Mouse (Mus musculus): ENCODE results near the gene Prnd. TPM values are rescaled to one million over a fixed set of nuclear protein-coding genes. Genes with fewer than 3 reads are reported as not detected.
A peak's percentile ranks its signal among the peaks of the same experiment; 100 is the strongest.

Gene Prnd
- polyA plus RNA-seq, 1 experiment from 2014 or later, result 6.9 TPM

DNA sequence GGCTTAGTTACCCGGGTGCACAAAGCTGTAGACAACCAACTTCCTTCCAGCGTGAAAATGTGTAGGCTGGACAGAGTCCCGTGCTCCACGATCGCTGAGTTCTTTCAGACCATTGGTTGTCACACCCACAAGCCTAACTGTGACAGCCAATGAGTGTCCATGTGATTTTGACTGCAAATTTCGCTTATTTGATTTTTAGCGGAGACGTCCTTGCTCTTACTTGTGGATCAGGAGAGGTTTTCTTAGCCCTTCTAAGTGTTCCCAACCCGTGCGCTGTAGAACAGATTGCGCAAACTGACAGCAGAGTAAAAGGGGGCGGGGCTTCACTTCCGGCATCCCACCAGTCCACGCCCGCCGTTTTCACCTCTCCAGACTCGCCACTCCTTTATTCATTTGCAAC is 4.6 kb downstream of the Prnd start:
- Histone ChIP-seq H3K9me3 (ENCODE audit: control insufficient read depth, low read length) (no peaks in the 10 kb centered on the region), H3K4me2 (peak overlapping the region; percentile 50), H3K27ac (ENCODE audit: low read depth, low read length) (no peak overlapping the region), H3K27me3 (ENCODE audit: control insufficient read depth, insufficient read depth, low read length) (peaks cover 16% of the 10 kb centered on the region), H3K36me3 (ENCODE audit: control insufficient read depth, insufficient read depth, low read length) (no peaks in the 10 kb centered on the region), H3K4me1 (ENCODE audit: control insufficient read depth, insufficient read depth, low read length) (peaks cover 5% of the 10 kb centered on the region; the same call in 1 of the 2 replicates), H3K9ac (ENCODE audit: low read length) (no peak overlapping the region), H3K4me3 (ENCODE audit: low read depth, low read length) (peak overlapping the region; percentile 29)
- ATAC-seq (ENCODE audit: low FRiP score) (peak; percentile 66; the same call in 1 of the 2 replicates), DNase-seq (ENCODE audit: low spot score, missing footprints) (peak; percentile 90)
- WGBS, result 4% methylated on average over 17 of the region's 17 CpGs

DNA sequence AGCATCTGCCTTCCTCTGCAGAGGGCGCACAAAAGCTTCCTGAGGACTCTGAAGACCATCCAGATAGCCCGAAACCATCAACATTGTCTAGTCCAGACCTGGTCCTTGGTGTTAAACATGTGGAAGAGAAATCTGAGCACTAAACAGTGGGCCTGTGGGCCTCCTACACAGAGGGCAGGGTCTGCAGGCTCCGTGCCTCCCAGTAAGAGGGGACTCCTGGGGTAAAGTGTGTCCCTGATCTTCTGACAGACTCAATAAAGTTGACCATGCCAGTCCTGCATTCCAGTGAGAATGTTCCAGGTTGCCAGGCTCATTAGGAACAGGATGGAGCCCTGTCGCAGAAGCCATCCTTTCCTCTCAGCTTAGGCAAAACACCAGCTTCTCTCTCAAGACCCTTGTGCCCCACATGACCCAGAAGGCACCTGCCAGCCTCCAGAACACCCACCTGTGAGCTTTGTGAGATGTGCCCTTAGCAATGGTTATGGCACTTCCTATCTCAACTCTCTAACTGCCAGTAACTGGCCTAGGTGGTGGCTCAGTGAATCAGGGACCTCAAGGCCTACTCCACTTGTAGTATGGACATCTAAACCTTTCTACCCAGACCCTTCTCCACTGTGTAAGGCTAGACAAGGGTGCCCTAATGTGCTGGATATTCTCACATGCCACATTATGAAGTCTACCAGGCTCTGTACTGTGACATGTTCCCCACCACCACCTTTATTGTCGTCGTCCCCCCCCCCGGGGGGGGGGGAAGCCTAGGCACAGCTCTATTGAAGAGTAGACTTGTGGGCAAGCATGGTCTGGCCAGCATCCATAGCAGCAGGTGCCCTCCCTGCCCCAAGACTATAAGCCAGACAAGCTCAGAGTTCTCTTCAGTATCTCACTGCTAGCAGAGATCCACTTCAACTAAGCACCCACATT is 5.9 kb downstream of the Prnd start:
- Histone ChIP-seq H3K4me1 (ENCODE audit: control insufficient read depth, insufficient read depth, low read length) (peaks cover 5% of the 10 kb centered on the region; the same call in 1 of the 2 replicates), H3K36me3 (ENCODE audit: control insufficient read depth, insufficient read depth, low read length) (no peaks in the 10 kb centered on the region), H3K27ac (ENCODE audit: low read depth, low read length) (no peak overlapping the region), H3K9ac (ENCODE audit: low read length) (no peak overlapping the region), H3K4me3 (ENCODE audit: low read depth, low read length) (no peak overlapping the region), H3K27me3 (ENCODE audit: control insufficient read depth, insufficient read depth, low read length) (peaks cover 16% of the 10 kb centered on the region), H3K9me3 (ENCODE audit: control insufficient read depth, low read length) (no peaks in the 10 kb centered on the region), H3K4me2 (no peak overlapping the region)
- ATAC-seq (ENCODE audit: low FRiP score) (no peak), DNase-seq (ENCODE audit: low spot score, missing footprints) (peak; percentile 56)
- 82% methylated on average over 7 of the region's 7 CpGs for WGBS

DNA sequence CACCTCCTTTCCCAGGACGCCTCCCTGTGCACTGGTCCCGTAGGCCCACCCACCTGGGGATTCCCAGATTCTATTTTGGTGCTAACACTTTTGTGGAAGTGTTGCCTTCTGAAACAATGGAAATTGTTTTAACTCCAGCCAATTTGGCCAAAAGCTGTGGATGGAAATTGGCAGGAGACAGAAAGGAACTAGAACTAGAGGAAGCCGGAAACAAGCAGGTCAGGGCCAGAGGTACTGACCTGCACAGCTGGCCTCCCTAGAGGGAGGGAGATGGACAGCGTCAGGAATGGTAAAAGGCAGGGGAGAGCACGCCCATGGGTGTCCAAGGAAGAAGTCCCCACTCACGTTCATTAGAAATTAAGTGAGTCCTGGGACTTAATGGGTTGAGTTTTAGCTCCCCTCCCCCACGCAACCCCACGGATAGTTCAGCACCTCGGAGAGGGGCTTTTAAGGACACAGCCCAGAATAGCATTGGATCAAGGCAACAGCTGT is 7.1 kb downstream of the Prnd start:
- peaks cover 15% of the 10 kb centered on the region for H3K27me3 ChIP-seq (ENCODE audit: control insufficient read depth, insufficient read depth, low read length)
- H3K9me3 ChIP-seq (ENCODE audit: control insufficient read depth, low read length), result no peaks in the 10 kb centered on the region
- ATAC-seq (ENCODE audit: low FRiP score) (no peak), DNase-seq (ENCODE audit: low spot score, missing footprints) (peak; percentile 72)
- H3K4me1 ChIP-seq (ENCODE audit: control insufficient read depth, insufficient read depth, low read length), result peaks cover 5% of the 10 kb centered on the region; the same call in 1 of the 2 replicates
- no peaks in the 10 kb centered on the region for H3K36me3 ChIP-seq (ENCODE audit: control insufficient read depth, insufficient read depth, low read length)
- WGBS, result 59% methylated on average over 9 of the region's 9 CpGs
- H3K27ac ChIP-seq (ENCODE audit: low read depth, low read length), result no peak overlapping the region
- no peak overlapping the region for H3K9ac ChIP-seq (ENCODE audit: low read length)
- no peak overlapping the region for H3K4me3 ChIP-seq (ENCODE audit: low read depth, low read length)
- H3K4me2 ChIP-seq, result no peak overlapping the region

DNA sequence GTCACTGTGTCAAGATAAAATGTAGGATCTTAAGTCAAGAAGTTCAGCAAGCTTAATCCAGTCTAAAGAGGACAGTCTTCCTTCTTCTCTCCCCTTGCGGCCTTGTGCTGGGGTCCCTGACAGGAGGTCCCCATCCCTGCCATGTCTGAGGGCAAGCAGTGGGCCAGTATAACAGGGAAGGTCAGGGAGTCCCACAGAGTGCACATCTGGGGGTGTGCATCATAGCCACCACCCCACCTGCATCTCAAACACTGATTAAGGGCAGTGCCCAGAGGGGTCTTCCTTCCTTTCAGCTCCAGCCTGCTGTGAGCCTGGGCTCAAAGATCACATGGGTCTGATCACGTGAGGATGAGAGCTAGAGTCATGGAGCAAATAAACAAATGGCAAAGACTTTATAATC is 11.0 kb downstream of the Prnd start:
- Histone ChIP-seq H3K9me3 (ENCODE audit: control insufficient read depth, low read length) (no peaks in the 10 kb centered on the region), H3K36me3 (ENCODE audit: control insufficient read depth, insufficient read depth, low read length) (no peaks in the 10 kb centered on the region), H3K4me3 (ENCODE audit: low read depth, low read length) (no peak overlapping the region), H3K27ac (ENCODE audit: low read depth, low read length) (no peak overlapping the region), H3K4me1 (ENCODE audit: control insufficient read depth, insufficient read depth, low read length) (no peaks in the 10 kb centered on the region), H3K4me2 (no peak overlapping the region), H3K27me3 (ENCODE audit: control insufficient read depth, insufficient read depth, low read length) (no peaks in the 10 kb centered on the region), H3K9ac (ENCODE audit: low read length) (no peak overlapping the region)
- DNase-seq (ENCODE audit: low spot score, missing footprints) (no peak), ATAC-seq (ENCODE audit: low FRiP score) (no peak)
- WGBS, result 67% methylated on average over 2 of the region's 2 CpGs

DNA sequence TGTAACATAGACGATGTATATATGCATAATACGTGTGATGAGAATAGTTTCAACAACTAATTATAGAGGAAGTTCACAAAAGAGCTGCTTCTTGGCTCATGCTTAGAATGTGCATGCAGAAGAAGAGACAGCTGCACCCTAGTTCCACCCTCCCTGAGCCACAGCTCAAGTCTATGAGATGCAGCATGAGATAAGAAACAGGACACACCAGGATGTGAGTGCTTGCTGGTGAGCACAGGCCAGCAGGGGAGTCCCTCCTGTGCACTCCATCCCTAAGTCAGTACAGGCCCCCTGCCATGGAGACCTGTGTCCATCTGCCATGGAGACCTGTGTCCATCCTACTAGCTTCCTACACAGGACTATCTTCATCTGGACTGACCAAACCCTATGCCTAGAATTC is 19.9 kb downstream of the Prnd start:
- WGBS, result 93% methylated on average over 2 of the region's 2 CpGs
- H3K9ac ChIP-seq (ENCODE audit: low read length), result no peak overlapping the region
- H3K4me3 ChIP-seq (ENCODE audit: low read depth, low read length), result no peak overlapping the region
- H3K27ac ChIP-seq (ENCODE audit: low read depth, low read length), result no peak overlapping the region
- H3K4me2 ChIP-seq, result no peak overlapping the region
- ATAC-seq (ENCODE audit: low FRiP score) (no peak), DNase-seq (ENCODE audit: low spot score, missing footprints) (no peak)
- H3K4me1 ChIP-seq (ENCODE audit: control insufficient read depth, insufficient read depth, low read length), result no peaks in the 10 kb centered on the region
- H3K9me3 ChIP-seq (ENCODE audit: control insufficient read depth, low read length), result no peaks in the 10 kb centered on the region
- no peaks in the 10 kb centered on the region for H3K36me3 ChIP-seq (ENCODE audit: control insufficient read depth, insufficient read depth, low read length)
- no peaks in the 10 kb centered on the region for H3K27me3 ChIP-seq (ENCODE audit: control insufficient read depth, insufficient read depth, low read length)

DNA sequence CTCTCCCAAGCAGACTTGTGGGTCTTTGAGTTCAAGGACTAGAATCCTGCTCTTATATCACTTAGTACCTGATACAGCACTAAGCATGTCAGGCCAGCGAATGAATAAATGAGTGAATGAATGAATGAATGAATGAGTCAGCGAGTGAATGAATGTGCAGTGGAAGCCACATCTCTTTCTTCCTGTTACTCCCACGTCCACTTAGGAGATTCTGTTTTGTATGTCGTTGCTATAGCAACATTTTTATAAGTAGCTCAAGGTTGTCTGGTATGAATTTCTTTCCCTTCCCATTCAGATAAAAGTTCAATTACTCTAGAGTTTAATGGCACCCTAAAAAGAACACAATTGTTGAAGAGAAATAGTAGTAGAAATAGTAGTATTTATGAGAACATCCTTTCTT is 20.4 kb downstream of the Prnd start:
- ATAC-seq (ENCODE audit: low FRiP score) (no peak), DNase-seq (ENCODE audit: low spot score, missing footprints) (no peak)
- Histone ChIP-seq H3K4me1 (ENCODE audit: control insufficient read depth, insufficient read depth, low read length) (no peaks in the 10 kb centered on the region), H3K27me3 (ENCODE audit: control insufficient read depth, insufficient read depth, low read length) (no peaks in the 10 kb centered on the region), H3K4me3 (ENCODE audit: low read depth, low read length) (no peak overlapping the region), H3K4me2 (no peak overlapping the region), H3K9ac (ENCODE audit: low read length) (no peak overlapping the region), H3K9me3 (ENCODE audit: control insufficient read depth, low read length) (no peaks in the 10 kb centered on the region), H3K27ac (ENCODE audit: low read depth, low read length) (no peak overlapping the region), H3K36me3 (ENCODE audit: control insufficient read depth, insufficient read depth, low read length) (no peaks in the 10 kb centered on the region)
- WGBS, result 82% methylated on average over 4 of the region's 4 CpGs

DNA sequence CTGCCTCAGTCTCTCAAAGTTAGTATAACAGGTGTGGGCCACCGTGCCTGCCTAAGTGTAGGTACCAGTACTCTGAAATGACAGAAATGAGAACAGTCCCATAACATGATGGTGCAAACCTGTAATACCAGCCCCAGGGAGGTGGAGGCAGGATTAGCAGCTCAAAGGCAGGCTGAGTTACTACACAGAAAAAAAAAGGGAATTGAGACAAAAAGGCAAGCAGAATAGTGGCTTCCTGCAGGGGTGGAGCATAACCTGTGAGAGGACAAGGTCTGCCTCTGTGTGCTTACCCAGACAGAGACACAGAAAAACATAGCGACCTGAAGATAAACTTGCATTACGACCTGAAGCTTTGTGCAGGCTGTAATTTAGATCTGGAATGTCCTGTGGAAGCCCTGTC is 26.0 kb downstream of the Prnd start:
- Histone ChIP-seq H3K4me2 (no peak overlapping the region), H3K27me3 (ENCODE audit: control insufficient read depth, insufficient read depth, low read length) (no peaks in the 10 kb centered on the region), H3K27ac (ENCODE audit: low read depth, low read length) (no peak overlapping the region), H3K36me3 (ENCODE audit: control insufficient read depth, insufficient read depth, low read length) (no peaks in the 10 kb centered on the region), H3K9ac (ENCODE audit: low read length) (no peak overlapping the region), H3K4me1 (ENCODE audit: control insufficient read depth, insufficient read depth, low read length) (no peaks in the 10 kb centered on the region), H3K9me3 (ENCODE audit: control insufficient read depth, low read length) (no peaks in the 10 kb centered on the region), H3K4me3 (ENCODE audit: low read depth, low read length) (no peak overlapping the region)
- no peak for DNase-seq (ENCODE audit: low spot score, missing footprints)
- WGBS, result 83% methylated on average over 3 of the region's 3 CpGs
- no peak for ATAC-seq (ENCODE audit: low FRiP score)

DNA sequence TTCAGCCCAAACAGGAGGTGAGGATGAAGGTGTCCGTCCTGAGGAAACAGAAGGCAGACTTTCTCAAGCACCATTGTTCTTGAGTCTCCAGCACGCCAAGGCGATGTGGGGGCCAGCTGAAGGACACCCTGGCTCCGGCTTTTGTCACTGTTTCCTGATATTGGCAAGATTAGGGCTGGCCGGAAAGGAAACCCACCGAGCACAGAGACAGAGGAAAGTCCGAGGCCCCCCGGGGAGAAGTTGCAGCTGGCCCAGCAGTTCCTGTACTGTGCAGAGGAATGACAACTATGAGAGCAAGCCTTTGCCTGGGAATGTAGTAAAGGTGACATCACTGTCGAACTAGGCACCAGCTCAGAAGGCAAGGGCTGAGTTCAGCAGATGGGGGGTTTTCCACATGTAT is 30.2 kb downstream of the Prnd start:
- 49% methylated on average over 9 of the region's 9 CpGs for WGBS
- no peak for DNase-seq (ENCODE audit: low spot score, missing footprints)
- H3K9ac ChIP-seq (ENCODE audit: low read length), result no peak overlapping the region

DNA sequence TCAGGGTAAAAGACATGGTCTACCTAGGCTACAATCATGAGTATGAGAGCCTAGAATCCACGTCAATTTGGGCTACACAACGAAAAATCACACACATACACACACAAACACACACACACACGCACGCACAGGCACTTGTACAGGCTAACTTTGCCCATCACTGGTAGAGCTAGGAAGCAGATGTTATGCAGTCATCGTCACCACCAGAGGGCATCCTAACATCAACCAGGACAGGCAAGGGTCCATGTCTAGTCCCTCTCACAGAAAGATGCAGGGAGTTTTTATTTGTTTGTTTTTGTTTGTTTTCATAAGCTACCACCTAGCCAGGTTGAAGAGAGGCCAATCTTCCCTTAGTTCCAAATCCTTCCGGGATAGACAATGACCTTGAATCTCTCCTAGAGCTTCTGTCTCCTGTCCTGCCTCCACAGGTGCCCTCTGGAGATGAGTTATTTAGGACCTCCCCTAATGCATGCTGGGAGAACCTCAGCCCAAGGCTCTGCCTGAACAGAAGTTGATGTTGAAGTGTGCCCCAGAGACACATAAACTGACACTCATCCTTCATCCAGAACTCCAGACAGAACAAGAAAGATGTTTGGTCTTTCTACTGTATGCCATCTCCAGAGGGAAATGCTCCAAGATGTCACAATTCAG is 32.0 kb downstream of the Prnd start:
- no peaks in the 10 kb centered on the region for H3K9me3 ChIP-seq (ENCODE audit: control insufficient read depth, low read length)
- no peak overlapping the region for H3K27ac ChIP-seq (ENCODE audit: low read depth, low read length)
- peak; percentile 92 for DNase-seq (ENCODE audit: low spot score, missing footprints)
- no peaks in the 10 kb centered on the region for H3K4me1 ChIP-seq (ENCODE audit: control insufficient read depth, insufficient read depth, low read length)
- H3K27me3 ChIP-seq (ENCODE audit: control insufficient read depth, insufficient read depth, low read length), result no peaks in the 10 kb centered on the region
- H3K36me3 ChIP-seq (ENCODE audit: control insufficient read depth, insufficient read depth, low read length), result no peaks in the 10 kb centered on the region
- no peak overlapping the region for H3K9ac ChIP-seq (ENCODE audit: low read length)
- ATAC-seq (ENCODE audit: low FRiP score), result peak; percentile 83
- H3K4me2 ChIP-seq, result no peak overlapping the region
- H3K4me3 ChIP-seq (ENCODE audit: low read depth, low read length), result no peak overlapping the region
- 26% methylated on average over 6 of the region's 6 CpGs for WGBS

More for the DNA sequence above, 30.2 kb downstream of the Prnd start:
- Histone ChIP-seq H3K4me3 (ENCODE audit: low read depth, low read length) (no peak overlapping the region), H3K27me3 (ENCODE audit: control insufficient read depth, insufficient read depth, low read length) (no peaks in the 10 kb centered on the region), H3K4me2 (no peak overlapping the region), H3K4me1 (ENCODE audit: control insufficient read depth, insufficient read depth, low read length) (no peaks in the 10 kb centered on the region), H3K36me3 (ENCODE audit: control insufficient read depth, insufficient read depth, low read length) (no peaks in the 10 kb centered on the region), H3K27ac (ENCODE audit: low read depth, low read length) (no peak overlapping the region), H3K9me3 (ENCODE audit: control insufficient read depth, low read length) (no peaks in the 10 kb centered on the region)
- ATAC-seq (ENCODE audit: low FRiP score), result no peak
